Comparison of ENCODE assay signal across 10 mouse cellular contexts in genomic region chr15:10840621-10841034, GRCm38 (mm10).
DNase-seq lines count a peak whose midpoint lies in the region; ATAC-seq and TF ChIP-seq lines count a peak whose summit lies in the region.
"Had no signal": no experiment of that assay in that cellular context is flagged by ENCODE, and none has a peak within 500 bp of the region (broad histone marks: within the 10 kb centered on the region; RNA-seq: fewer than 3 reads in every experiment).

No protein-coding gene starts in this region.

- H3K27me3 ChIP-seq in heart, embryonic 13.5 days (replicated peaks): no peaks in the 10 kb centered on the region
- no peaks in the 10 kb centered on the region for H3K27me3 ChIP-seq in heart, embryonic 11.5 days (ENCODE audit: control insufficient read depth, insufficient read depth, low read length)
- no peaks in the 10 kb centered on the region for H3K27me3 ChIP-seq in kidney, postnatal 0 days (ENCODE audit: insufficient read depth, low read length)
- no peaks in the 10 kb centered on the region for H3K27me3 ChIP-seq in limb, embryonic 10.5 days (ENCODE audit: low read depth, poor library complexity, severe bottlenecking)
- H3K27me3 ChIP-seq in liver, embryonic 11.5 days (replicated peaks; ENCODE audit: control insufficient read depth, insufficient read depth, low read length): no peaks in the 10 kb centered on the region
- H3K27me3 ChIP-seq in hindbrain, embryonic 11.5 days (ENCODE audit: control insufficient read depth, insufficient read depth, low read length): no peaks in the 10 kb centered on the region
- H3K27me3 ChIP-seq: limb, embryonic 15.5 days had no signal

- H3K4me2 ChIP-seq in heart, embryonic 13.5 days: no peak overlapping the region
- H3K4me2 ChIP-seq in heart, embryonic 11.5 days: no peak overlapping the region
- no peak overlapping the region for H3K4me2 ChIP-seq in kidney, postnatal 0 days (ENCODE audit: low read length)
- no peak overlapping the region for H3K4me2 ChIP-seq in liver, embryonic 11.5 days
- H3K4me2 ChIP-seq in hindbrain, embryonic 11.5 days (replicated peaks; ENCODE audit: low read depth, low read length): no peak overlapping the region
- H3K4me2 ChIP-seq: limb, embryonic 15.5 days had no signal

- no peaks in the 10 kb centered on the region for H3K36me3 ChIP-seq in heart, embryonic 13.5 days
- H3K36me3 ChIP-seq in heart, embryonic 11.5 days (ENCODE audit: control insufficient read depth, insufficient read depth, low read length): no peaks in the 10 kb centered on the region
- H3K36me3 ChIP-seq in kidney, postnatal 0 days (ENCODE audit: insufficient read depth, low read length): no peaks in the 10 kb centered on the region
- no peaks in the 10 kb centered on the region for H3K36me3 ChIP-seq in limb, embryonic 10.5 days
- H3K36me3 ChIP-seq in liver, embryonic 11.5 days (ENCODE audit: control insufficient read depth, insufficient read depth, low read length): no peaks in the 10 kb centered on the region
- H3K36me3 ChIP-seq in hindbrain, embryonic 11.5 days (ENCODE audit: control insufficient read depth, insufficient read depth, low read length): no peaks in the 10 kb centered on the region
- H3K36me3 ChIP-seq: limb, embryonic 15.5 days had no signal

- H3K4me1 ChIP-seq in heart, embryonic 13.5 days: peaks cover 8% of the 10 kb centered on the region
- no peaks in the 10 kb centered on the region for H3K4me1 ChIP-seq in heart, embryonic 11.5 days (ENCODE audit: control insufficient read depth, insufficient read depth, low read length)
- H3K4me1 ChIP-seq in kidney, postnatal 0 days (replicated peaks; ENCODE audit: insufficient read depth, low read length): no peaks in the 10 kb centered on the region
- H3K4me1 ChIP-seq in limb, embryonic 10.5 days: no peaks in the 10 kb centered on the region
- no peaks in the 10 kb centered on the region for H3K4me1 ChIP-seq in liver, embryonic 11.5 days (replicated peaks; ENCODE audit: control insufficient read depth, insufficient read depth, low read length)
- H3K4me1 ChIP-seq in hindbrain, embryonic 11.5 days (replicated peaks; ENCODE audit: control insufficient read depth, insufficient read depth, low read length): no peaks in the 10 kb centered on the region
- H3K4me1 ChIP-seq: limb, embryonic 15.5 days had no signal

- TF ChIP-seq CTCF in kidney, postnatal 0 days (IDR thresholded peaks at IDR 0.05; ENCODE audit: low read depth): no peak

- DNase-seq in cerebellum, adult 9-11 months: peak; percentile 25
- peak; percentile 80 for DNase-seq in kidney, postnatal 0 days (ENCODE audit: low spot score)
- no peak for DNase-seq in limb, embryonic 10.5 days (ENCODE audit: low spot score)
- no peak for DNase-seq in gastrocnemius, postnatal 14 days
- DNase-seq in liver, embryonic 11.5 days (ENCODE audit: low spot score): no peak
- DNase-seq in hindbrain, embryonic 11.5 days (ENCODE audit: low spot score): no peak
- DNase-seq: thymus, postnatal 25 days had no signal

- 0 out of 2 replicates have a peak overlapping the region, but pooled peaks have one; percentile 17 for H3K27ac ChIP-seq in heart, embryonic 13.5 days (replicated peaks)
- H3K27ac ChIP-seq in heart, embryonic 11.5 days (ENCODE audit: low read depth, low read length): no peak overlapping the region
- H3K27ac ChIP-seq in kidney, postnatal 0 days: no peak overlapping the region
- H3K27ac ChIP-seq in limb, embryonic 10.5 days: peak overlapping the region; percentile 14; the same call in 1 of the 2 replicates
- H3K27ac ChIP-seq in liver, embryonic 11.5 days (ENCODE audit: low read depth, low read length): no peak overlapping the region
- H3K27ac ChIP-seq in hindbrain, embryonic 11.5 days (ENCODE audit: low read depth, low read length): no peak overlapping the region
- H3K27ac ChIP-seq: limb, embryonic 15.5 days had no signal

- no peak overlapping the region for H3K9ac ChIP-seq in heart, embryonic 13.5 days
- no peak overlapping the region for H3K9ac ChIP-seq in heart, embryonic 11.5 days (ENCODE audit: low read depth, low read length)
- no peak overlapping the region for H3K9ac ChIP-seq in kidney, postnatal 0 days (ENCODE audit: low read depth, low read length)
- H3K9ac ChIP-seq in liver, embryonic 11.5 days (ENCODE audit: low read depth, low read length): no peak overlapping the region
- no peak overlapping the region for H3K9ac ChIP-seq in hindbrain, embryonic 11.5 days (ENCODE audit: low read depth, low read length)
- H3K9ac ChIP-seq: limb, embryonic 15.5 days had no signal

- no peaks in the 10 kb centered on the region for H3K9me3 ChIP-seq in heart, embryonic 13.5 days
- no peaks in the 10 kb centered on the region for H3K9me3 ChIP-seq in heart, embryonic 11.5 days (replicated peaks; ENCODE audit: control insufficient read depth, low read length)
- H3K9me3 ChIP-seq in kidney, postnatal 0 days (replicated peaks; ENCODE audit: low read length): no peaks in the 10 kb centered on the region
- no peaks in the 10 kb centered on the region for H3K9me3 ChIP-seq in limb, embryonic 10.5 days (replicated peaks)
- H3K9me3 ChIP-seq in liver, embryonic 11.5 days (ENCODE audit: control insufficient read depth, low read length): no peaks in the 10 kb centered on the region
- H3K9me3 ChIP-seq in hindbrain, embryonic 11.5 days (ENCODE audit: control insufficient read depth, low read length): no peaks in the 10 kb centered on the region
- H3K9me3 ChIP-seq: limb, embryonic 15.5 days had no signal

- no peak overlapping the region for H3K4me3 ChIP-seq in heart, embryonic 13.5 days
- no peak overlapping the region for H3K4me3 ChIP-seq in heart, embryonic 11.5 days (ENCODE audit: low read depth, low read length)
- no peak overlapping the region for H3K4me3 ChIP-seq in kidney, postnatal 0 days (replicated peaks; ENCODE audit: low read depth, low read length)
- no peak overlapping the region for H3K4me3 ChIP-seq in limb, embryonic 10.5 days
- H3K4me3 ChIP-seq in liver, embryonic 11.5 days (ENCODE audit: low read depth, low read length): no peak overlapping the region
- no peak overlapping the region for H3K4me3 ChIP-seq in hindbrain, embryonic 11.5 days (ENCODE audit: low read depth, low read length)
- H3K4me3 ChIP-seq: limb, embryonic 15.5 days had no signal

- 53% methylated on average over 4 of the region's 4 CpGs for WGBS in heart, embryonic 13.5 days
- 50% methylated on average over 4 of the region's 4 CpGs for WGBS in heart, embryonic 11.5 days (ENCODE audit: insufficient replicate concordance)
- 50% methylated on average over 4 of the region's 4 CpGs for WGBS in kidney, postnatal 0 days
- WGBS in limb, embryonic 10.5 days: 77% methylated on average over 4 of the region's 4 CpGs
- 76% methylated on average over 4 of the region's 4 CpGs for WGBS in liver, embryonic 11.5 days
- WGBS in hindbrain, embryonic 11.5 days: 88% methylated on average over 4 of the region's 4 CpGs

- ATAC-seq in heart, embryonic 13.5 days (ENCODE audit: extremely low read depth, insufficient number of reproducible peaks, low FRiP score, low TSS enrichment): no peak; the same call in 1 of the 2 replicates
- ATAC-seq in heart, embryonic 11.5 days (replicated peaks; ENCODE audit: insufficient number of reproducible peaks, low FRiP score, low TSS enrichment): no peak
- no peak for ATAC-seq in kidney, postnatal 0 days (replicated peaks; ENCODE audit: low FRiP score, low read depth)
- no peak for ATAC-seq in liver, embryonic 11.5 days (replicated peaks; ENCODE audit: low FRiP score)
- no peak for ATAC-seq in hindbrain, embryonic 11.5 days (ENCODE audit: low FRiP score)

- intact Hi-C loops in gastrocnemius, postnatal 14 days (cut with DNase I; ENCODE audit: low total_unique reads): no loop called here

Comparison
In these comparisons a context has a peak if more than half of its experiments do, and no peak if none do; other contexts are left out.
1. H3K27ac ChIP-seq: peak in heart, embryonic 13.5 days (single experiment) and limb, embryonic 10.5 days (single experiment); none in heart, embryonic 11.5 days (single experiment), kidney, postnatal 0 days (single experiment), liver, embryonic 11.5 days (single experiment) and hindbrain, embryonic 11.5 days (single experiment).
2. DNase-seq: peak in cerebellum, adult 9-11 months (single experiment) and kidney, postnatal 0 days (single experiment); none in limb, embryonic 10.5 days (single experiment), gastrocnemius, postnatal 14 days (single experiment), liver, embryonic 11.5 days (single experiment) and hindbrain, embryonic 11.5 days (single experiment).